Mouse (Mus musculus) fibroblast of lung, adult 2 months (primary cell): ENCODE measurements around the gene BC049352.

Experiments
- DNase-seq: peaks from one replicate; pipeline ENCODE4 v3.0.0-alpha.2; 2011; ENCODE audit warnings: low read depth

BC049352 gene

GRCm38 (mm10) chr9:45299231-45300006 is 117.6 kb downstream of the BC049352 start:
- no peak for DNase-seq
